Mouse (Mus musculus): ENCODE results near the gene Itga4.

The Itga4 gene

GRCm38 (mm10) chr2:79267181-79267580, 12.0 kb downstream of the Itga4 start:
- no peak for DNase-seq

DNA sequence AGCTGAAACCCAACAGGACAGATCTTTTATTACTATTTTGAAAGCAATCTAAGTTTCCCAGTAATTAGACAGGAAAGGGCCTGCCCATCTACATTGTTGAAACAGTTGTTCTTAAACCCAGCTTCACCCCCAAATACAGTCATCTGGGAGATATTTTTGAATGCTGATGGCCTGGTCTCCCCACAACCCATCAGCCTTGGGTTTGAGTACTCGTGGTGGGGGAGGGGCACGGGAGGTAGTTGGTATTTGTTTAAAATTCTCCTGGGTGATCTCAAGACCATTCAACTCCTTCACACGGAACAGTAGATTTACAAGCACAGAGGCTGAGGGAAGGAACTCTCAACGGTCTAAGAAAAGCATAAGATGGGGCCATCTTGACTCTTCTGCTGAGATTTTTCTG, 13.6 kb downstream of the Itga4 start:
- DNase-seq, result no peak

DNA sequence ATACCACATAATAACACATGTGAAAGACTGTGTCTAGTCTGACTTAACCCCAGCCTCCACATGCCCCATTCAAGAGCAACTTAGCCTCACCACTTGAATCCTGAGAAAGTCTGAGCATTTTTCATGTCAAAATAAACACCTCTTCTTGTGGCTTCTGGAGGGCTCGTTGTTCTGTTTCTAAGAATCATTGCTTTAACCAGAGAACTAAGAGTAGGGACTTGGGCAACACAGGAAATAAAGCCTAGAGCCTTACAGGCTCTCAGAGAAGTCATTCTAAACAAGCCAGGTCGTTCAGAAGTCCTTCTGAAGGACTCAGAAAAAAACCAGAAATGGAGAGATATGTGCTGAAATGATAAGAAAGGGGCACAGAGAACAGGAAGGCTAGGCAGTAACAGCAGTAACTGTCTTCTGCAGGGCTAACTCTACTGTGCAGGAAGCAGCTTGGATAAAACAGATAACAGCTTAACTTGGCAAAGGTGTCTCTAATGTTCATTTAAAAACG, 14.9 kb downstream of the Itga4 start:
- no peak for DNase-seq

DNA sequence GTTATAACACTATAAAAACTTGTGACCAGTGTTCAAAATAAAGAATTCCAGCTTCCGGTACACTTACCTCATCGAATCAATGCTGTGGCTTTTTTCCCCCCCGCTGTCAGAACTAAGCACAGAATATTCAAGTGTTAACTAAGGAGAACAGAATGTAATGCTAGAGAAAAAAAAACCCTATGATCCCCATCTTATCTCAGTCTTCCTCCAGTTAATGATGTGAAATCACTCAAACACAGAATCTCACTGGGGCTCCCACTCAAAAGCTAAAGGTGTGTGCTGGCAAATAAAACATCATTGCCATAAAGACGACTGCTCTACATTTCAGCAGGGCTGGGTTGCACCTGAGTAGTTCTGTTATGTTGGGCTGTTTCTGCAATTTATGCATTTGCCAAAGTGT, 16.6 kb downstream of the Itga4 start:
- DNase-seq, result no peak

GRCm38 (mm10) chr2:79278581-79278980, 23.4 kb downstream of the Itga4 start:
- no peak for DNase-seq

- DNase-seq, result no peak
Observed at GRCm38 (mm10) chr2:79284206-79284605, 29.0 kb downstream of the Itga4 start.

GRCm38 (mm10) chr2:79290149-79290548, 34.9 kb downstream of the Itga4 start:
- DNase-seq, result no peak

DNA sequence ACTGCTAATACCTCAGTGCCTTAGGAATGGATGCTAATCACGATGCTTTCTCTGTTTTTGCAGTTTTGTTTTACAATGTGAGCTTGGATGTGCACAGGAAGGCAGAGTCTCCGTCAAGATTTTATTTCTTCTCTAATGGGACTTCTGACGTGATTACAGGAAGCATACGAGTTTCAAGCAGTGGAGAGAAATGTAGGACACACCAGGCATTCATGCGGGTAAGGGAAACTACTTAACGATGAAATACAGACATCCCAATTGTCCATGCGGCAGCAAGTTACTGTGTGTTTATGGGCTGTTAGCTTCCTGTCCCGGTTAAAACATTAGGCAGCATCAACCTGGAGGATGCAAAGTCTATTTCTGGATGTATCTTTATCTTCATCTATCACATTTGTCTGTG, 36.7 kb downstream of the Itga4 start:
- no peak for DNase-seq

GRCm38 (mm10) chr2:79292431-79292830, 37.2 kb downstream of the Itga4 start:
- no peak for DNase-seq

DNA sequence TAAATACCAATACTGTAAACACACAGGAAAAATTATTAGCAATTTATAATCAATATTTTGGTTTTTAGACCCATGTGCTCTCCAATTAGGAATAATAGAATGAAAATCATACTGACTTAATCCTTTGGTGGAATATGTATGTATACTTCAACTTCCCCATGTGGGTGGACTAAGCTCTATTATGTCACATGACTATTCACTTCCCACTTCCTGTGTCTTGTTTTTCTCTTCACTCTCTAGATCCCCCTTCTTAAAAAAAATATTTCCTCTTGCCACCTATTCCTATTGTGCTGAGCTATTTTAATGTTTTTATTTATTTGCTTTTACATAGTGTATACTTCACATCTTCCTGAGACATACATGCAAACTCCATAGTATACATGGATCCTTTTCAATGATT, 47.2 kb downstream of the Itga4 start:
- DNase-seq, result no peak

DNA sequence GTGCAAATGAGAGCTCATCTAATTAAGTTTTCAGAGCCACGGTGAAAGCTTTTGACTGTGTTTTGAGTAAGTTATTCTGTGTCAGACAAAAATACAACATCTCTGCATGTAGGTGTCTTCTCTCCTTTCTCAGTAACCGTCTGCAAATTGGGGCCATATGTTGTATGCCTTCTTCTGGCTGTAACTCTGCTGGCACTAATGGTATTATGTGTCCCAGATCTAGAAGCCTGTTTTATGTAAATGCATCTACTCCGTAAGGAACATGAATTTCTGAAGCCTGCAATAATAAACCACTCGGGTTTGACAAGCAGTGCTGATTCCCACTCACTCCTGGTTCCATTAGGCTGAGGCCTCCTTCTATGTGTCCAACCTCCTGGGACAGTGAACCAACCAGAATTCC, 52.3 kb downstream of the Itga4 start:
- no peak for DNase-seq

DNA sequence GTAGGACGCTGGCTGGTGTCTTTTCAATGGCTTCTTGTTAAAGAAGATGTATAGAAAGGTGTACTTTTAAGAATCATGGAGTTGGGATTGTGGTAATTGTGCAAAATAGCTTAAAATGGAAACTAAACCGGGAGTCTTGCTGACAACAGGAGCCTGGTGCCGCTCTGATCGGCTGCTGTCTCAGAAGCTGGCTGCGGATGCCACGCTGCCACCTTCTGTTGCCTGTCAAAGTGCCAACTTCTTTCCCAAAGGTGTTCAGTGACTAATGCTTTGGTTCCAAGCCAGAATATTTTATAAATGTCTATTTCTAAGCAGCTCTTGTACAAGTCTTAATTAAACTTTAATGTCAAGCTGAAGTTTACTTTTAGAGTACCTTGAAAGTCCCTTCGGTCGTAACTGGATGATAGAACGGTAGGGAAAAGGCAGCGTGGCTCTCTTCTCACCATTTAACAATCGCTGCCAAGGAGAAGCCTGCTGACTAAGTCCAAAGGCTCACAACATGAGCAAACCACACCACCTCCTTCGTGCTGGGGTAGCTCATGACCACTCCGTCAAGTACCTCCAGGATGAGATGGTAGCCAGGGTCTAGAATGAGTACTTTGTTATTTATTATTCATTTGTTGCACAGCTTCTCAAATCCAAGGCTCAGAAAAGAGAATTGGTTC, 54.4 kb downstream of the Itga4 start:
- DNase-seq, result no peak

DNA sequence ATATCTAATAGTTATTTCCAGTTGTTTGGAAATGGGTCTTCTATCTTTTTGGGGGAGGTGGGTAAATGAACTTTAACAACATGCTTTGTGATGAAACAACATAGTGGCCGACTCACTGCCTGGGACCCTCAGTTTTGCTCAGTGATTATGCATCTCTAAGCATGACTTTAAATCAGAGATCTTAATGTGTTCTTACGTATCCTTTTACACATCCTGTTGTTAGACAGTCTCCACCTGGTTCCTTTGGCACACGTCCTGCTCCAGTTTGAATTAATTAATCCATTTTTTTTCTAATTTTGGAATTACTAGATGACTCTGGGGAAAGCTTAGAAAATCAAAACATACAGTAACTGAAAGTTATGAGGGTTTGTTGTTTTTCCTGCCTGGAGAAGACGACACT, 57.3 kb downstream of the Itga4 start:
- no peak for DNase-seq

GRCm38 (mm10) chr2:79315108-79315507, 59.9 kb downstream of the Itga4 start:
- no peak for DNase-seq

GRCm38 (mm10) chr2:79316182-79316880, 61.1 kb downstream of the Itga4 start:
- peak in 1 of 2 experiments; percentile 30 for DNase-seq

- DNase-seq, result no peak
Observed at GRCm38 (mm10) chr2:79328079-79328478, 72.9 kb downstream of the Itga4 start.

- no peak for DNase-seq
Observed at GRCm38 (mm10) chr2:79334661-79335060, 79.4 kb downstream of the Itga4 start.

GRCm38 (mm10) chr2:79336141-79336540, 80.9 kb downstream of the Itga4 start:
- DNase-seq, result no peak

- DNase-seq, result no peak
Observed at GRCm38 (mm10) chr2:79339003-79339402, 83.8 kb downstream of the Itga4 start.

- no peak for DNase-seq
Observed at GRCm38 (mm10) chr2:79343115-79343514, 87.9 kb downstream of the Itga4 start.

- no peak for DNase-seq
Observed at GRCm38 (mm10) chr2:79351179-79352099, 96.2 kb downstream of the Itga4 start.

DNA sequence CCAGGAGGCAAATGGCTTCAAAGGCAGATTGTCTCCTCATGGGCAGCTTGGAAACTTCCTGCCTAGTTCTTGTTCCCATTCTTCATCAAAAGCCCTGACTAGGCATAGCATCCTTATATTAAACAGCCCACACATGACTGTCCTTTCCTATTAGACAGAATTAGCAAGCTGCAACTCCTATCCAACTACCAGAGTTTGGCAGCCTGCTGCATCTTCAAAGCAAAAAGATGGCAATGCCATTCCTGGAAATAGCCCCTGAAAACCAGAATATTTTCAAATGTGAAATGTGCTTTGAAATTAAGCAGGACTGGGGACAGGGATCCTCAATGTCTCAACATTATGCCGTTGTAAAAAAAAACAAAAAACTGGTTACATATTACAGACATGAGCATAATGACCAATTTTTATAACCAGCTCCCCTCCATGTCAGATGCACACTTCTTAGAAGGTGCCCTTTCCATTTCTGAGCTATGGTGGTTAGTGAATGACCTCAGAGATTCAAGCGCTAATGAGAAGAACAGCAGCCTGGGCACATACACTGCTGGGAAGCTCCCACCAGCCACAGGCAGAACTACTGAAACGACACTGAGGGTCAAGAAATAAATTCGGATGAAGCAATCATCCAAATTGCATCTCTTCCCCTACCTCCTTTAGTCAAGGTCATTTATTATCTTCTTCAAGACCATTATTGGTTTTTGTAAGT, 97.0 kb downstream of the Itga4 start:
- DNase-seq, result no peak

DNA sequence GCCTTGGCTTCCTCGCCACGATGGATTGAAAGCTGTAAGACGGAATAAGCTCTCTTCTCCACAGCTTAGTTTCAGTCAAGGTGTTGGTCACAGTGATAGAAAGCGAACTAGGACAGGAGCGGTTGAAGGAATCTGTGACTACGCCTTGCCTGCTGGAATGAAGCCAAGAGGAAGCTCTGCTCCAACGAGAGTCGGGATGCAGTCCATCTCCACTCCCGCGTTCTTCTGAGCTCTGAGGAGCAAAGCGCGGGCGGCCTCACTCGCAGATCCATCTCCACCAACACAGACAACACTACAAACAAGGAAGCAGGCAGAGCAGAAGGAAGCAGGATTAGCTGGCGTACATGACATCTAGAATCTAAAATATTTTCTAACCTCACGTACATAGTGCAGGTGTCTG, 99.5 kb downstream of the Itga4 start:
- DNase-seq, result no peak

Measured in lung, postnatal 4 days (tissue).